Mouse (Mus musculus): Measurements from ENCODE around the gene Sin3a.

- TF ChIP-seq CTCF (IDR thresholded peaks at IDR 0.05; ENCODE audit: borderline replicate concordance, extremely low read depth, insufficient read depth, insufficient read length) (no peak), POLR2A (IDR thresholded peaks at IDR 0.05; ENCODE audit: borderline replicate concordance, extremely low read depth, insufficient read depth, insufficient read length, poor library complexity, severe bottlenecking) (0 out of 2 replicates have a peak, but pooled peaks have one; percentile 4)
Observed at GRCm38 (mm10) chr9:57147205-57148143, 75.6 kb downstream of the Sin3a start.

Measured in brain, embryonic 14.5 days (tissue).